Mouse (Mus musculus) embryonic fibroblast, embryonic 13.5 days (primary cell): ENCODE measurements around the gene Pank4. TPM values are rescaled to one million over a fixed set of nuclear protein-coding genes. Genes with fewer than 3 reads are reported as not detected.

Experiments
- H3K27ac ChIP-seq: 2 replicates; pipeline ENCODE4 v1.5.1; 2012; ENCODE audit warnings: low read length, control low read depth, inconsistent platforms; ENCODE audit not compliant: insufficient read depth
- H3K4me1 ChIP-seq: 2 replicates; pipeline ENCODE4 v1.6.1; 2011; ENCODE audit warnings: low read length; ENCODE audit not compliant: control insufficient read depth, insufficient read depth
- H3K4me3 ChIP-seq: 2 replicates; pipeline ENCODE4 v1.5.1; 2011; ENCODE audit warnings: mild to moderate bottlenecking, control low read depth, low read length; ENCODE audit not compliant: insufficient read depth
- CTCF ChIP-seq: IDR thresholded peaks from 2 replicates; pipeline ENCODE4 v1.5.1; 2011; ENCODE audit warnings: mild to moderate bottlenecking, control low read depth, low read length, moderate library complexity, borderline replicate concordance; ENCODE audit not compliant: insufficient read depth
- POLR2A ChIP-seq: IDR thresholded peaks from 2 replicates; pipeline ENCODE4 v1.6.1; 2011; ENCODE audit warnings: low read depth, mild to moderate bottlenecking, control low read depth, low read length, moderate library complexity
- polyA plus RNA-seq: library from polyadenylated mRNA; stranded (reverse); fragments of >200 nt; gene quantifications from 2 replicates; pipeline ENCODE4 v1.2.4, GENCODE M21; 2011; ENCODE audit warnings: low read depth; ENCODE audit not compliant: missing spikeins, insufficient read length

Pank4 gene
- polyA plus RNA-seq = 19.0 and 19.8 TPM in 2 replicates

DNA sequence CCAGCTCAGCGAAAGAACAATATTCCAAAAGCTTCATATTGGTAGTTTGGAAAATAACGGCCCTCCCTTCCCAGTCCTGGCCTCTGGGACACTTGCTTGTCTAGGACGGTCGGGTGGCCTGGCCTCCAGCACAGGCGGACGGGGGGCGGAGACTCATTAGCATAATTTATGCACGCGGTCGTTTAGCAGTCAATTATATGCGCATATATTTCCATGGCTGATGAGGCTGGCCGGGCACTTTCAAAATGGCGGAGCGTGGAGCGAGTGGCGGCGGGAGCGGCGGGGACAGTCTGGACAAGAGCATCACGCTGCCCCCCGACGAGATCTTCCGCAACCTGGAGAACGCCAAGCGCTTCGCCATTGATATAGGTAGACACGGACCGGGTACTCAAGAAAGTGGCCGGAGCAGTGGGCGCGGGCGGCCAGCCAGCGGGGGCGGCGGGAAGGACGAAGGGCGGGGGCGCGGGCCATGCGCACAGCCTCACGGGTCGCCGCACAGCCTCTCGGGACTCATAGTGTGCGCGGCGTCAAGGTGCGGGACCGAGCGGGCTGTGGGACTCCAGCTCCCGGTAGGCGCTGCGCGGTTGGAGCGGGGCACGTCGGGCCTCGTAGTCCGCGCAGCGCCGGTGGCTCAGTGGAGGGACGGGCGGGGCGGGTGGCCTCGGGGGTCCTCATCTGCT, at the start of gene Pank4:
Gene Pank4 (plus strand): TSS at position 223 of the 680 bp plus-strand sequence.
- Histone ChIP-seq H3K4me1 (no peaks in the 10 kb centered on the region), H3K27ac (peak within 1 kb of the TSS; percentile 59), H3K4me3 (peak within 1 kb of the TSS; percentile 98)
- TF ChIP-seq CTCF (no peak), POLR2A (peak; percentile 85)

GRCm38 (mm10) chr4:154914252-154914651, 49.7 kb upstream of the Pank4 start:
- no peak for TF ChIP-seq POLR2A
- no peak for TF ChIP-seq CTCF
- Histone ChIP-seq H3K27ac (no peak overlapping the region), H3K4me3 (no peak overlapping the region)

GRCm38 (mm10) chr4:154914707-154915106, 49.2 kb upstream of the Pank4 start:
- H3K27ac ChIP-seq = no peak overlapping the region
- TF ChIP-seq POLR2A (no peak), CTCF (no peak)
- no peak overlapping the region for H3K4me3 ChIP-seq
- no peaks in the 10 kb centered on the region for H3K4me1 ChIP-seq

More at GRCm38 (mm10) chr4:154914252-154914651, 49.7 kb upstream of the Pank4 start:
- H3K4me1 ChIP-seq = no peaks in the 10 kb centered on the region

GRCm38 (mm10) chr4:154915286-154915685, 48.6 kb upstream of the Pank4 start:
- H3K4me3 ChIP-seq = no peak overlapping the region
- no peak overlapping the region for H3K27ac ChIP-seq
- no peak for TF ChIP-seq POLR2A
- H3K4me1 ChIP-seq = no peaks in the 10 kb centered on the region

GRCm38 (mm10) chr4:154916662-154917061, 47.3 kb upstream of the Pank4 start:
- Histone ChIP-seq H3K4me3 (no peak overlapping the region), H3K4me1 (no peaks in the 10 kb centered on the region), H3K27ac (no peak overlapping the region)
- no peak for TF ChIP-seq POLR2A
- no peak for TF ChIP-seq CTCF

DNA sequence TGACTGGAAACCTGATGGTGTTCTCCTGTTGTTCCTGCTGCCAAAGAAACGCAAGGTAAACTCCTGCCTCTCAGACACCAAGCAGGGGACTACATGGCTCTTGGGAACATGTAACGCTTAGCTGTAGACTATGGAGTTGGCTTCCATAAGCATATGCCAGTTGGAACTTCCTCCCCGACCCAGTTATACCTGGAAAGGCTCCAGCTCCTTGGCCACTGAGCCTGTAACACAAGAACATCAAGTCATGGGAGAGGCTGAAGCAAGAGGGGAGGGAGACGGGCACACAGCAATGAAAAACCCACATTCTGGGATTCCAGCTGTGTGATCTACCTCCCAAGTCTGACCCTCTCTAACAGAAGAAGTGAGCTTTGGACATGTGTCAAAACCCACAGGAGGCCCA, 41.6 kb upstream of the Pank4 start:
- TF ChIP-seq POLR2A (no peak), CTCF (no peak)
- Histone ChIP-seq H3K27ac (no peak overlapping the region), H3K4me1 (no peaks in the 10 kb centered on the region), H3K4me3 (no peak overlapping the region)

DNA sequence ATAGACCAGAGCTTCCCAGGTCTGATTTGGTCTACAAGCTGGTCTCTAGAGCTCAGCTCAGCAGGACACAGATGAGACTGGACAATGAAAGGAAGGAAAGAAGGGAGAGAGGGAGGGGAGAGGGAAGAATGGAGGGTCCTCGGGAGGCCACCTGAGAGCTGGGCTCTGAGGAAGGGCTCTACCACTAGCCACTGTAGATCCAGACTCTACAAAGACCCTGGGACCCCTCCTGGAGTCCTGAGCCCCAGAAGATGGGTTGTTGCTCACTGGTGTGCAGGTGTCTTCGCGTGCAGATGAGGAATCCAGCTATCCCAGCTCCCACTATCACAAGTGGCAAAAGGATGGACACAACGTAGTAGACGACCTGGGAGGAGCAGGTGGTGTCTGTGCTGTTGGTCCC, 41.0 kb upstream of the Pank4 start:
- no peak overlapping the region for H3K27ac ChIP-seq
- H3K4me3 ChIP-seq = no peak overlapping the region
- TF ChIP-seq CTCF = no peak
- H3K4me1 ChIP-seq = no peaks in the 10 kb centered on the region

GRCm38 (mm10) chr4:154925413-154925812, 38.5 kb upstream of the Pank4 start:
- TF ChIP-seq POLR2A (no peak), CTCF (no peak)
- H3K4me3 ChIP-seq = no peak overlapping the region
- no peaks in the 10 kb centered on the region for H3K4me1 ChIP-seq
- no peak overlapping the region for H3K27ac ChIP-seq

- TF ChIP-seq POLR2A = no peak
- TF ChIP-seq CTCF = no peak
- Histone ChIP-seq H3K27ac (0 out of 2 replicates have a peak overlapping the region, but pooled peaks have one; percentile 8), H3K4me1 (no peaks in the 10 kb centered on the region), H3K4me3 (peak overlapping the region; percentile 15; the same call in 1 of the 2 replicates)
These were observed 36.7 kb upstream of the Pank4 start for GRCm38 (mm10) chr4:154926969-154927898.

DNA sequence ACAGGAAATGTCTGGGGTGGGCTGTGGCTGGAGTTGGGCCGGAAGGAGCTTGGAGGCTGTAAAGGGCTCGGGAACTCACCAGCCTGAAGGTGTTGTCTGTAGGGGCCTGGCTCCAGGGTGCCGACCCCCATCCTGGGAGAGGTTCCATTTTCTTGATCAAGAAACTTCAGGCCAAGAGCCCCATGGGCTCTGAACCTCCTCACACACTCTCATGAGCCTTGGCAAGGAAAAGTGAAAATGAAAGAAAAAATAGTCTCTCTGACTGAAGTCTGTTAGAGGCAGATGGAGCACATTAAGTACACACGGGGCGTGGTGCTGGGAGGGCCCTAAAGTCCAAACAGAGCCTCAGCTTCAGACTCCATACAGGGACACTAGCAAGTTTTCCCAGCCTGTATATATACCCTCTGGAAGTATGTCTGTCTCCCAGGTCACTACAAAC, 36.0 kb upstream of the Pank4 start:
- Histone ChIP-seq H3K4me3 (peak overlapping the region; percentile 15; the same call in 1 of the 2 replicates), H3K27ac (0 out of 2 replicates have a peak overlapping the region, but pooled peaks have one; percentile 12), H3K4me1 (no peaks in the 10 kb centered on the region)
- TF ChIP-seq CTCF (no peak), POLR2A (no peak)
